Mouse (Mus musculus): ENCODE data around the gene Kcnt1.
"Not testable (repeated sequence)": the region's sequence is repeated elsewhere in the genome, so short reads cannot be mapped to it uniquely, and the experiment has no call there.

Gene Kcnt1

DNA sequence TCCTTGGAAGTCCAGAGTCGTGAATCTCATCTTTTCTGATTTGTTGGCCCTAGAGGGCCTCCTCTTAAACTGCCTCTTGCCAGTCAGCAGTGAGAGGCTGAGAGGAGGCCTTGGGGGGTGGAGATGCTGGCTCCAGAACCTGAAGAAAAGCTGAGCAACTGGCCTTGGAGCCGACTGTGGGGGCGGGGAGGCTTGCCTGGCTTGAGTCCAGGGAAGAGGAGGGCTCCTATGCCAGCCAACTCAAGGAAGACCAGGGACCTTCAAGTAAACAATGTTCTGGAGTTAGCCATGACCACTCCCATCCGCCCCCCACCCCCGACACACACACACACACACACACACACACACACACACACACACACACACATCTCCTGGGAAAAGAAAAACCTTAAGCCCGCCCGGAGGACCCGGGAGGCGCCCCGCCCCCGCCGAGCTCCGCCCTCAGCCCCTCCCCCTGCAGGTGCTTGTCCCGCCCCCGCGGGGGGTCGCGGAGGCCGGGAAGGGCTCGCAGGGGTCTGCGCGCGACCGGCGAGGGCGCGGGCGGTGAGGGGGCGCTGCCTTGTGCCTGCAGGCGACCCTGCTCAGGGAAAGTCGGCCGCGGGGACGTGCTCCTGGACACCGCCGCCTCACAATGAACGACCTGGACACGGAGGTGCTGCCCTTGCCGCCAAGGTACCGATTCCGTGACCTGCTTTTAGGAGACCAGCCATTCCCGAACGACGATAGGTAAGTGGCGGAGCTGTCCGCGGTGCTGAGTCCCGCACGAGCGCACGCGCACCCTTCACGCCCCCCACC lies at the start of gene Kcnt1:
Kcnt1 (plus strand) TSS at position 398 of the 795 bp plus-strand sequence.
- no peak for DNase-seq (ENCODE audit: low spot score)

DNA sequence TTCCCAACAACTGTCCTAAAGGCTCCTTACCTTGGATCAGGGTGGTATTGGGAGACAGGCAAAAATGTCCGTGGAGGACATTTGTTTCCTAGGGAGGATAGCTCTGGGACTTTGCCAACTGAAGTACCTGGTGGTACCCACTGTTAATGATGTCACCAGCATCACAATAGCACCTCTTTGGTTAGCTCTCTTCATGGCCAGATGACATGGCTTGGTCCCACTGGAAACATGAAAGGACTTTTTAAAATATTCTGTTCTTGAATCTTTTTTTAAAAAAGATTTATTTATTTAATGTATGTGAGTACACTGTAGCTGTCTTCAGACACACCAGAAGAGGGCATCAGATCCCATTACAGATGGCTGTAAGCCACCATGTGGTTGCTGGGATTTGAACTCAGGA lies 47.8 kb upstream of the Kcnt1 start, which contains the start of gene Glt6d1:
Glt6d1 (minus strand) TSS at position 101 of the 400 bp plus-strand sequence.
- not testable (repeated sequence) for DNase-seq (ENCODE audit: low spot score)

DNA sequence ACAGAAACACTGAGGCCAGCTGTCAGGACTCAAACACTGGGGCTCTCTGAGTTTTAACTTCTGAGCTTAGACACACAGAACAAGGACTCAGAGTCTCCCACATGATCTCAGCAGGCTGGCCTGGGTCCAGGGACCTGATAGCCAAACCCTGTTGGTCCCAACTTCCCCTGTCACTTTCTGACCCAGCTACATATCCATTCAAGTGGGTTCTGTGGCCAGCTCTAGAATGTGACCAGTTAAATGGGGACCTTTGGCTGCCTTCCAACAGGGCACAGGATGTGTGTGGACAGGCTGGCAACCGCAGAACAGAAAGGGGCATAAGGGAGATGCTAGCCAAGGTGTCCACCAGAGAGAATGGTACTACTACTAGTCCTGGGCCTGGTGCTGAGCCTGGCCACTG lies 40.7 kb upstream of the Kcnt1 start, which contains the start of gene Lcn9:
Lcn9 (plus strand) TSS at position 348 of the 400 bp plus-strand sequence.
- no peak for DNase-seq (ENCODE audit: low spot score)

DNA sequence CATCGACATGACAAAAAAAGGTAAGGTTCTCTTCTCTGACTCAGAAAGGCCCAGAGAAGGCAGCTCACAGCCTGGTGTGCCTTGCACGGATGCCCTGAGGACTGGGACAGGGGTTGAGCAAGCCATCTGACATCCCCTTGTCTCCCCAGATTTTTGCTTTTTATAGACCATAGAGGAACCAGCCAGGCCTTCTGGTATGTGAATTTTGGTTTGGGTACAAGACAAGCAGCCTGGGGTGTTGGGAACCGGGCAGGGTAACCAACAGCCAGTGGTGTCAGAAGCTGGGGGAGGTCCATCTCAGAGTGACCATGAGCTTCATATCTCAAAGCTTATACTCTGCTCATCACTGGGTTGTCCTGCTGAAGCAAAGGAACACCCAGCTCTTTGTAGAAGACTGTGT lies 38.8 kb upstream of the Kcnt1 start:
- DNase-seq (ENCODE audit: low spot score) = no peak

DNA sequence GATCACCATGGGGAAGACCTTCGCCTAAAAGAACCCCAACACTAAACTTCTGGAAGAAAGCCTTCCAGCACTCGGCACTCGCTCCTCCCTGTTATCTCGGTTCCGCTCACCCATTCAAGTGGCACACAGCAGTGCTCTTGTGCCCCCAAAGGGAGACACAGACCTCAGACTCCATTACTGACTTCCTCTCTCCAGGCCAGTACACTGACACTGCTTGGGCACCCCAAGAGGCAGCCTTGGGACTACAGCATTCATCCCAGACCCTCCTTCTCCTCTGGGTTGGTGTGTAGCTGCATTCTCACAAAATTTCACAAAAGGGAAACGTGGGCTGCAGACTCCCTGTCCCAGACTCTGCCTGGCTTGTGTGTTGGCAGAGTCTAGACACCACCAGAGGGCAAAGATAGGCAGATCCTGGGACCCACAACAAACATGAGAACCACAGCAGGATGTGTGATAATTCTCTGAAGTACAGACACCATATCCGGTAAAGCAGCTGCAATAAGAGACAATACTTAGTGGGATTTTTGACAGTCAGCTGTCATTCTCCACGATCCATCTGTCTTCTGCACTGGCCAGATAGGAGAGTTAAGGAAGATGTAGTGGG lies 35.1 kb upstream of the Kcnt1 start:
- DNase-seq (ENCODE audit: low spot score) = no peak

DNA sequence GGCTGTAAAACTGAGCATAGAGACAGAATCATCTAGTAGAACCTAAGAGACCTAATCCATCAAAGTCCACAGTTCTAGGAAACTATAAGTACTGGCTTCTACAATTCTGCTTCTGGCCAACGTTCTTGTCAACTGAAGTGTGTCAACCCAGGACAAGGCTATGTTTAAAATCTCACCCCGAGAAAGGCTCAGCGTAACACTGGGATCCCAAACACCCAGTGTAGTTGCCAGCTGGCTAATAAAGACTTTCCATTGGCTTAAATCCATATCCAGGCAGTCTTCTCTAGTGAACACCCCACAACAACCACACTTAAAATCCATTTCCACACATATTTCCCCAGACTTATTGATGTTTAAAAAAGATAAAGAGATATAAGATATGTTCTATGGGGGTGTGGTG lies 32.7 kb upstream of the Kcnt1 start:
- no peak for DNase-seq (ENCODE audit: low spot score)

DNA sequence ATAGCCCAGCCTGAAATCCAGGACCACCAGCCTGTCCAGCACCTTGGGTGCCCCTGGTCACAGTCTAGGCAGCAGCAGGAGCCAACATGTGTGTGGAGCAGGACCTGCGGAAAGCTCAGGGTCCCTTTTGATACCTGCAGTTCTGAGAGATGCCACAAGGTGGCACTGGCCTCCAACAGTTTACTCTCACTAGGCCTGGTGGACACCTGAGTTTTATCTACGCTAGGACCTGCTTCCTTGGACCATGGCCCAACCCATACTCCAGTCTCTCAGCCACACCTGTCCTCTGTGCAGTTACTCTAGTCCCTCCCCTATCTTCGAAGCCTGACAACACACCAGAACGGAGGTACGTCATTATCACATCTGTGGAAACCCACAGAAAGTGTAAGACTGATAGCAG lies 27.2 kb upstream of the Kcnt1 start:
- DNase-seq (ENCODE audit: low spot score) = peak; percentile 56

DNA sequence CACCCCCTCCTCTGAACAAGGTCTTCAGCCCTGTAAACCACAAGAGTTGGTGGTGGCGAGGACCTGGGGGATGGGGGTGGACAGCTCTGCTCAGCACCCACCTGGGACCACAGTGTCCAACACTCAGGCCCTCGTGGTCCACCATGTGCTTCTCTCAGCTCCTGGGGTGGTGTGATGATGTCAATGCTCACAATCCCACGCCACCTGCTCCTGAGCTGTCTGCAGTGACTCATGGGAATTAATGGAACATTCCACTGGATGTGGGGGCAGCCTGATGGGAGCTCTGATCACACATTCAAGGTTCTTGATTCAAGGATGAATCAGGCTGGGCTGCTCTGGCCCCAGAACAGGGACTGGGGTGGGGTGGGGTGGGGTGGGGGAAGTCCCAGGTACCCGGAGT lies 21.4 kb upstream of the Kcnt1 start:
- DNase-seq (ENCODE audit: low spot score) = no peak

DNA sequence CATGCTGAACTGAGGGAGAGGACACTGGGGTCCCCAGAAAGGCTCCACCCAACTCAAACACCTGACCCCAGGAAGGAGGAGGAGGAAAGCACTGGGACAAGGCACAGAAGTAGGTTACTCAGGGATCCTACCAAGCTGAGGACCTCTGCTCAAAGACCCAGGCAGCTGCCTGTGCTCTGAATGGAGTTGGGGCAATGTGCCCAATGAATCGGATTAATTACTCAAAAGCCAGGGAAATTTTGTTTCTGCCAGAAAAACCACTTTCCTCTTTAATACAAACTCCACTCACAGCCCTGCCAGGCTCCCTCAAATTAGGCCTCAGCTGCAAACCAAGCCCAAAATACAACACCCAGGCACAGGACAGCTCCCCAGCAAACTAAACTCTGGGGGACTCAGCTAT lies 20.8 kb upstream of the Kcnt1 start:
- DNase-seq (ENCODE audit: low spot score) = no peak

DNA sequence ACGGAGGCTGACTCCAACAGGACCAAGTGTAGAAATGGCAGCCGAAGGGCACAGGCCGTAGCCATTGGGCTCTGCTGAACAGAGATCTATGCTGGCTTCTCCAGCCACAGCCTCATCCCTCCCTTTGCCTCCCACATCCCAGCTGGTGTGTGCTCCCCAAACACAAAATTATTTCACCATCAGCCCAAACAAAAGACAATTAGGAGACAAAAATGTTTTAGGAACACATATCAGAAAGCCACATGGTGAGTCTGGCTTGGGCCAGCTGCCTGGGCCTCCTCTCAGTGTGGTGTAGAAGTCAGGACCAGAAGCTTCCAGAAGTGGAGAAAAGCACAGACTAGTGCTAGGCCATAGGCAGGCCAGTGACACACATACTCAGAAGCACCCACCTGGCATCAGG lies 19.4 kb upstream of the Kcnt1 start:
- DNase-seq (ENCODE audit: low spot score) = no peak

DNA sequence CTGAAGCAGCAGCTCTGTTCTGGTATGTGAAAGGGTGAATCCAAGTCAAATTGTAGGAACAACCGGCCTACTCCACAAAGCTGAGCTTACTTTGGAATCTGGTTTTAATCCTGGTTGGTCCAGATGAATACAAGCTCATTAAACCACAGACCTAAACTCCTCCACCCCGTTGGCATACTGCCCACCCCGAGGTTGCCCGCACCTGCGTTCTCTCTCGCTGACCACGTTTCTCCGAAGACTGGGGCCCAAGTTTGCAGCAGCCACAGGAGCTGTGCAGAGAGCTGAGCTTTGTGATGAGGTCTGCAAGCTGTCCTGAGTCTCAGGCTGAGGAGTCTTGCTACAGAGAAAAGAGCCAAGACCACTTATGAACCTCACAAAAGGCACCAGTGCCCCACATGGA lies 17.0 kb upstream of the Kcnt1 start:
- DNase-seq (ENCODE audit: low spot score) = no peak

DNA sequence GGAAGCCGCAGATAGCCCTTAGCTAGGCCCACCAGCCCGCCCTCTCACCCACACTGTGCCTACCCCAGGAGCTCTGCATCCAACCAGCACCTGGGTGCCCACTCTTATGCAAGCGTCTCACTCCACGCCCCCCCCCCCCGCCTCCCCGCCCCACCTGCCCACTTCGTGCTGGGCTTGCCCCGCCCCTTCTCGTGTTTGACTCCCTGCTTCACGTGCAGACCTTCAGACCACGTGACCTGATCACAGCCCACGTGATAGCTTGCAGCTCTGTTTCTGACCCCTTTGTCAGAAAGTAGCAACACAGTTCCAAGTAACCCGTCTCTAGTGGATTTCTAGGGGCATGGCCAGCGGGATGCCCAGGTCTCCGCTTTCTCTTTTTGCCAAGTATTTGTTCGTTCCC lies 16.3 kb upstream of the Kcnt1 start, which contains the start of gene Sohlh1:
Sohlh1 (minus strand) TSS at position 23 of the 400 bp plus-strand sequence.
- DNase-seq (ENCODE audit: low spot score) = no peak

DNA sequence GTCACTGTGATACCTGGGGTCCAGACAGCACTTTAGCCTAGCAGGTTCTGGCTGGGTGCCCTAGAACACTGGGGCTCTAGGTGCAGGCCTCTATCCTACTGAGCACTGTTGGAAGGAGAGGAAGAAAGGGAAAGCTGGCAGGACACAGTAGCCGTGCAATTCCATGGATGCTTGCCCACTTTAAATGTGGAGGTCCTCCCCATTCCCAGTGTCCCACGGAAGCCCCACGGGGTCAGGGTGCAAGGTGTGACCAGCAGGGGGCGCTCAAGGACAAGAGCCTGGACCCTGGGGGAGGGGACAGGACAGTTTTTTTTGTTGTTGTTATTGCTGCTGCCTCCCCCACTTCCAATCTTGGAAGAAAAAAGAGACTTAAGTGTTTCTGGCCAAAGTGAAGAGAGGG lies 13.2 kb upstream of the Kcnt1 start:
- DNase-seq (ENCODE audit: low spot score) = peak; percentile 39

DNA sequence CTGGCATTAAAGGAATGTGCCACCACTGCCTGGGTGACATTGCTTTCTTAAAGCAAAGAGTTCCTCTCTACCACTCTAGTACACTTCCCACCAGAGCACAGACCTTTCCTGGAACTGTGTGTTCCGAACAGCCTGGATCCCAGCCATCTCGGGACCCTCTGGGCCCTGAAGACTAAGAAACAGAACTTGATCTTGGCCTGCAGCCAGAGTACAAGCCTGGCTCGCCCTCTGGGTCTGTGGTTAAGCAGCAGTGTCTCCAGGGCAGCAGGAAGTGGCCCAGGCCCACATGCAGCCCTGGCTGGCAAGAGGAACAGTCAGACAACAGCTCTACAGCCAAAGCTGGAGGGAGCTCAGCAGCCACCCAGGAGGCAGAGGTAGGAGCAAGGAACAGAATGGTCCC lies 10.9 kb upstream of the Kcnt1 start:
- no peak for DNase-seq (ENCODE audit: low spot score)

DNA sequence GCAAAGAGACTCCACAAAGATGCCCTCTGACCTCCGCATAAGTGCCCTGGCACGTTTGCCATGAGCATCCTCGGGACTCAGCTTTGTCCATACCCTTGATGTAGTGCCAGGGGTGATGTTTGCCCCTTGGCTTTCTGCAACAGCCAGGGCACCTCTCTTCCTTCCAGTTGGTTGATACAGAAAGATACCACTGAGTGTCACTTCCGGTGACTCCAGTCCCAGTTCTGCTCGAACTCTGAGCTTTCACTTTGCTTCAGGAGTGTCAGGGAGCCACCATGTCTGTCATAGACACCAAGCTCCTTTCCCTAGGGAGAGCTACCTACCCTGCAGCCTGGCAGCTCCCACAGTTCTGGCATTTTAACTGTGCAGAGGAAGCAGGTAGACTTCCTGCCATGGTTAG lies 9.5 kb upstream of the Kcnt1 start:
- DNase-seq (ENCODE audit: low spot score) = no peak

DNA sequence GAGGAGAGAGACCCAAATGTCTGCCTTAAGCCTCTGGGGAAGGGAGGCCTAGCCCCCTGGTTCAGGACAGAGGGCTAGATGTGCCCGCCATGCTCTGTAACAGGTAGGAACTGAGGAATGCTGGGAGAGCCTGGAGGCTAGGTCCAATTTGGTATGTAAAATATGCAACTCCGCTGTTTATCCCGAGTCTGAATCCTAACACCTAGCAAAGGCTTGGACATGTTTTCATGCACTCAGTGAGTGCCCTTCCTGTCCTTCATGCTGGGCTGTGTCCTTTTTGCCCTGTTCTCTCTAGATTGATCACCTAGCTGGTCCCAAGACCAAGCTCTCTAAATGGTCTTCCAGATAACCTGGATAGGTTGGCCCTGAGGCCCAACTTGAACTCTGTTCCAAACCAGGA lies 3.6 kb upstream of the Kcnt1 start:
- no peak for DNase-seq (ENCODE audit: low spot score)

DNA sequence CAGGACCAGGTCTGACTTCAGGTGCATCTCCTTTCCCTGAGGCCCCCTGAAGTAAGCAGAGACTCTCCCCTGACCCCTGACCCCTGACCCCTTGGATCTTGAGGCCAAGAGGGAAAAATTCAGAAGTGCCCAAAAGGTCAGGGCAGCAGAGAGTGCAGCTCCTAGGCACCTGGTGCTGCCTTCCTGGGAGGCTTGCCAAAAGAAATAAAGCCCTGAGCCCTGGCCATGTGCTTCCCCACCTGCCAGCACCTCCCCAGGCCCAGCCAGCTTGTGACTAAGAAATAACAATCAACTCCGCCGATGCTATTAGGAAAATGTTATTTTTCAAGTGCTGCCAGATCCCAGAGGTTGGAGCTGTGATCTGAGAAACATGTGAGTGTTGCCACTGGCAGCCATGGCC lies 1.5 kb upstream of the Kcnt1 start:
- DNase-seq (ENCODE audit: low spot score) = no peak

DNA sequence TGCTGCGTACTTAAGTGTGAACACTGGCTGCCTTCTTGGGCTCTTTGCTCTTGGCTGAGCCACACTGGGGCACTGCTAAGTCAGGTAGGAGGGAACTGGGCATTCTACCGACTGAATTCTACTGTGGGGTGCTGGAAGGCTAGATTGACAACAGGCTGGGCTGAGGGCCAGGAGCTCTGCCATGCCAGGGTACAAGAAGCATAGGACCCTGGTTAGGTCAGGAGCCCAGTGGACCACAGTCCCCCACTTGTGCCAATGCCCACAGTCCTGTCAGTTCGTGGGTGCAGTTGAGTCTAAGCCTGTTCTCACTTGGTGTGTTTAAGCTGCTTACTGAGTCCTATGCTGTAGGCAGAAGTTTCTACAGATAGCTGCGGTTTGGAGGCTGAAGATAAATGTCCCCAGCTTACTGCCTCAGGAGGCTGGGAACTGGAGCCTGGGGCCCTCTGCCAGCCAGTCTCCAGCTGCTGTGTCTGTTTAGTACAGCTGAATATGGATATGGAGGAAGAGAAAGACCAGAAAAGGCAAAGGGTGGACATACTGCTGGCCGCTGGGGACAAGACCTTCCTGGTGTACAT lies 751 bp upstream of the Kcnt1 start:
- DNase-seq (ENCODE audit: low spot score) = no peak

DNA sequence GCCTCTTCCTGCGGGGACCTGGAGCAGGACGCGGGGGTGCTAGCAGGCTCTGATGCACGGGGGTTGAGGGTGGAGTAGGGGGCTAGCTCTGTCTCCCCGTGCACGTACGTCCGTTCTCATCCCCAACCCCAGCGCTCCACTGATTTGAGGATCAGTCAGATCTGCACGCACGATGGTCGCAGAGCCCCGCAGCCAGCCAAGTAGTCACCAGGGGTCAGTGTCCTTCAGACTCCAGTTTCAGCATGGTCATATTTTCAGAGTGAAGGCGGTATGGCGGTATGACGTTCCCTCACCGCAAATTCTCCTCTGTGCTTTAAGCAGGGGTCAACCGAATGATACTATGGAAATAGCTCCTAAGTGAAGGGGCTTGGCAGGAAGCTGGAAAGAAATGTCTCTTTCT lies 696 bp downstream of the Kcnt1 start:
- no peak for DNase-seq (ENCODE audit: low spot score)

DNA sequence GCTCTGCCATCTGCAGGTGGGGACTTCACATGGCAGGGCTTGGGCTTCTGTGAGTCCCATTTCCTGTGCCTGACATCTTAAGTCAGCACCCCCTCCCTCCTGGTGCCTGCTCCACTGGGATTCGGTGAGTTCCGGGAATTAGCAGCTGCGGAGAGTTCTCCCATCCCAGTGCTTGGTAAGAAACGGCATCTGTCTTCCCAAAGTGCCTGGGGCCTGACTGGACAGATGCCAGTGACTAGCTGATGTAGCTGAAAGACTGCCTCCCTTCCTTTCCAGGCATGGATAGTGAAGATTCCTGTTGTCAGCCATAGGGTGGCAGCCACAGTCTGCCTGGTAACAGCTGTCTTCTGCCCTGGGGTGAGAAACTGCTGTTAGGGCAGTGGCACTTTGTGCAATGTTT lies 1.9 kb downstream of the Kcnt1 start:
- no peak for DNase-seq (ENCODE audit: low spot score)

DNA sequence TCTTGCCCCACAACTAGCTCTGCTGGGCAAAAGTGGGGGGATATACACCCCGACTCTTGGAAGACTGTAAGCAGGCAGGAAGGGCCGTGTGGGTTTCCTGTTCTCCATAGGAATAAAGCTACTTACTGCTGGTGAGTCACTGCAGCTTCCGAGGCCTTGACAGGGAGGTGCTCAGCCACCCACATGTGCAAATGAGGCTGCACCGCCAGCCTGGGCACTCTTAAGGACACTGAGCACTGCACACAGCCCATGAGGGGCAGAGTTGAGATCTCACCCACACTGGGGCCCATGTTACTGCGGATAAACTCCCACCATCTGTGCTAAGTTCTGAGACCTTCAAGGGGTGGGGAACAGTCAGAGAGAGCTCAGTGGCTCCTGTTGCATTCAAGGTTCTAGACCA lies 3.1 kb downstream of the Kcnt1 start:
- no peak for DNase-seq (ENCODE audit: low spot score)

DNA sequence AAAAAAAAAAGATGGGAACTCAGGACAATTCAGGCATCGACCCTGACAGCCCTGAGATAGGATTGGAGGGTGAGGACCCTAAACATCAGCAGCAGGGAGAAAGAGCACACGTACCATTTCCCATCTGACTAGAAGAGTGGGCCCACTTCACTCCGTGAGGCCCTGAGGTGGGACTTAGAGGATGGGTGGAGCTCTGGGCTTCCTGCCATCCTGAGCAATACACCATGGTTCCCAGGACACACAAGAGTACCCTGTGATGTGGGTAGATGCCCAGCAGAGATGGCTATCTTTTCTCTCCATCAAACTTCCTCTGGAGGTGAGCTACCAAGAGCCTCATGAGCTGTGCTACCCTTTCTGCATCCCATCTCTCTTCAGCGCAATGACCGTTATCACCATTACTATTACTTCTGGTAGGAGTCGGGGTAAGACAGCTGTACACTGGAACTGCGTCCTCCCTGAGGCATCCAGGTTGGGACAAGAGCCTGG lies 13.8 kb downstream of the Kcnt1 start:
- DNase-seq (ENCODE audit: low spot score) = no peak

DNA sequence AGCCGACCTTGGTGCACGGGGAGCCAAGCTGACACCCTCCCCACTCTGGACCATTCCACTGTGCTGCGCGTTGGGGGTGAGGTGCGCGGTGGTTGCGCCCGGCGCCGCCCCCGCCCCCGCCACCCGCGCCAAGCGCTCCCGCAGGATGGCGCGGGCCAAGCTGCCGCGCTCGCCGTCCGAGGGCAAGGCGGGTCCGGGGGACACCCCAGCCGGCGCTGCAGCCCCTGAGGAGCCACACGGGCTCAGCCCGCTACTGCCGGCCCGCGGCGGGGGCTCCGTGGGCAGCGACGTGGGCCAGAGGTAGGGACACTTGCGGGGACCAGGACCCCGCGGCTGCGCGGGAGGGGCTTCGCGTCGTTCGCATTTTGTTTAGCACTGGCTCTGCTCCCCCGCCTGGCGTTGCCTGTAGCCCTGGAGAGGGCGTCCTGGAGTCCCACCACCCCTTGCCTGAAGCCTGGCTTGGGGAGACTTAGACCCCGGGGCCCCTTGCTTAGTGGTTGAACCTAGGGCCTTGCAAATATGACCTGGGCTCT lies 14.3 kb downstream of the Kcnt1 start:
- no peak for DNase-seq (ENCODE audit: low spot score)

Data from spleen, adult 12 weeks (tissue).